Mouse (Mus musculus) fibroblast of lung, adult 2 months (primary cell): ENCODE data around the gene Prrc2a.

Experiments
- DNase-seq: peaks from one replicate; pipeline ENCODE4 v3.0.0-alpha.2; 2011; ENCODE audit warnings: low read depth

Prrc2a gene

GRCm38 (mm10) chr17:35164568-35165450 lies at the start of gene Prrc2a:
Prrc2a (minus strand) TSS chr17:35164897.
- DNase-seq = peak; percentile 99

- DNase-seq = no peak
These were observed 48.4 kb upstream of the Prrc2a start for GRCm38 (mm10) chr17:35213071-35213470.

- no peak for DNase-seq
These were observed 45.9 kb upstream of the Prrc2a start for GRCm38 (mm10) chr17:35210593-35210992.

- DNase-seq = no peak
These were observed 45.3 kb upstream of the Prrc2a start for GRCm38 (mm10) chr17:35209785-35210535.

- DNase-seq = no peak
These were observed 40.7 kb upstream of the Prrc2a start for GRCm38 (mm10) chr17:35205380-35205769.

GRCm38 (mm10) chr17:35204494-35205379 lies 40.0 kb upstream of the Prrc2a start, which contains the start of gene Lta:
Lta (minus strand) TSS chr17:35205351.
- no peak for DNase-seq

- DNase-seq = no peak
These were observed 37.7 kb upstream of the Prrc2a start for GRCm38 (mm10) chr17:35202442-35202841.

- DNase-seq = no peak
These were observed 37.1 kb upstream of the Prrc2a start, which contains the start of gene Tnf for GRCm38 (mm10) chr17:35201787-35202186. Tnf (minus strand) TSS chr17:35202007.

- DNase-seq = no peak
These were observed 36.4 kb upstream of the Prrc2a start for GRCm38 (mm10) chr17:35201128-35201527.

- DNase-seq = no peak
These were observed 35.7 kb upstream of the Prrc2a start for GRCm38 (mm10) chr17:35200398-35200797.

- no peak for DNase-seq
These were observed 34.2 kb upstream of the Prrc2a start for GRCm38 (mm10) chr17:35198946-35199345.

- no peak for DNase-seq
These were observed 33.3 kb upstream of the Prrc2a start for GRCm38 (mm10) chr17:35198029-35198428.

- DNase-seq = no peak
These were observed 32.4 kb upstream of the Prrc2a start for GRCm38 (mm10) chr17:35197126-35197525.

GRCm38 (mm10) chr17:35196321-35196641 lies 31.6 kb upstream of the Prrc2a start:
- DNase-seq = no peak

GRCm38 (mm10) chr17:35195631-35196320 lies 31.1 kb upstream of the Prrc2a start:
- no peak for DNase-seq

- no peak for DNase-seq
These were observed 30.3 kb upstream of the Prrc2a start for GRCm38 (mm10) chr17:35194844-35195630.

GRCm38 (mm10) chr17:35193881-35194843 lies 29.5 kb upstream of the Prrc2a start, which contains the start of gene Ltb:
Ltb (plus strand) TSS chr17:35194439.
- no peak for DNase-seq

GRCm38 (mm10) chr17:35192924-35193323 lies 28.2 kb upstream of the Prrc2a start:
- DNase-seq = no peak

GRCm38 (mm10) chr17:35191723-35192122 lies 27.0 kb upstream of the Prrc2a start:
- DNase-seq = no peak
